Mouse (Mus musculus) layer of hippocampus, adult 2 months (tissue): ENCODE data around the gene E2f2. TPM values are rescaled to one million over a fixed set of nuclear protein-coding genes. Genes with fewer than 3 reads are reported as not detected.
A peak's percentile ranks its signal among the peaks of the same experiment; 100 is the strongest.

Source experiments
- DNase-seq, 2 experiments: peaks; one replicate each; pipeline ENCODE4 v3.0.0; 2022; ENCODE audit warnings: low spot score in 2 of 2
- H3K27ac ChIP-seq: fragments of 200-600 bp; 2 replicates; pipeline ENCODE4 v1.8.1; 2022
- H3K4me3 ChIP-seq: fragments of 200-600 bp; 2 replicates; pipeline ENCODE4 v1.8.1; 2022; ENCODE audit warnings: mild to moderate bottlenecking
- CTCF ChIP-seq: fragments of 200-600 bp; conservative IDR thresholded peaks from 2 replicates; pipeline ENCODE4 v1.8.1; 2022; ENCODE audit warnings: antibody characterized with exemption, mild to moderate bottlenecking, moderate library complexity
- total RNA-seq, 2 experiments: library from RNA; stranded (reverse); gene quantifications; 2 replicates each; pipeline ENCODE4 v1.2.3; 2021

Gene E2f2
- total RNA-seq, 2 experiments from 2014 or later, result 0.74 to 1.5 TPM

DNA sequence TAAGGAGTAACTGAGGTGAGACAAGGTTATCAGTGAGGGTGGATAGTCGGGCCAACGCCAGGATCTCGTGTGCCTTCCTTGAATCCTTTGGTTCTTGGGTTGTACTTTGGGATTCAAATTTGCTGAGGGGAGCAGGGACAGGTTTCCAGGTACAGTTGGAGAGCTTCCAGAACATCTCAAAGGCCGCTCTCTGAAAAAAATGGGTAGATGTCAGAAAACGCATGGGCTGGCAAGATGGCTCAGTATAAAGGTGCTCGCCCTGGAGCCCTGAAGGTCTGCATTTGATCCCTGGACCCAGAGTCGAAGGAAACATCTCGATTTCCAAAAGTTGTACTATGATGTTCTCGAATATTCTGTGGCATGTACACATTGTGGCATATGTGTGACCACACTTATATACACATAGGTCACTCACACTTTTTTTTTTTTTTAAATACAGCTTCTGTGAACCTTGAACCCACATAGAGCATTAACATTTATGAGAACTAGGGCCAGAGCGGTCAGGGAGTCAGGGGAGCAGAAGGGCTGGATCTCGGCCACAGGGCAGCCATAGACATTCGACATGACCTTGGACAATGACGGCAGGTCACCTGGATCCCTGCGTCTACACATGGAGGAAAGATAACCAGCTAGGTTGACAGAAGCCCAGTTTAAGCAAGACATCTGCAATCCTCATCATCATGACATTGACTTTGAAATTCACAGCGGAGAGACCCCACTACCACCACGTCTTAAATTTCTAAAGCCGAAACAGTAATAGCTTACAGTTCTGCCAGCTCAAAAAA, 32.7 kb upstream of the E2f2 start:
- no peak overlapping the region; the same call in 1 of the 2 replicates for H3K4me3 ChIP-seq
- no peak for DNase-seq
- no peak for TF ChIP-seq CTCF
- peak overlapping the region; percentile 90 for H3K27ac ChIP-seq

DNA sequence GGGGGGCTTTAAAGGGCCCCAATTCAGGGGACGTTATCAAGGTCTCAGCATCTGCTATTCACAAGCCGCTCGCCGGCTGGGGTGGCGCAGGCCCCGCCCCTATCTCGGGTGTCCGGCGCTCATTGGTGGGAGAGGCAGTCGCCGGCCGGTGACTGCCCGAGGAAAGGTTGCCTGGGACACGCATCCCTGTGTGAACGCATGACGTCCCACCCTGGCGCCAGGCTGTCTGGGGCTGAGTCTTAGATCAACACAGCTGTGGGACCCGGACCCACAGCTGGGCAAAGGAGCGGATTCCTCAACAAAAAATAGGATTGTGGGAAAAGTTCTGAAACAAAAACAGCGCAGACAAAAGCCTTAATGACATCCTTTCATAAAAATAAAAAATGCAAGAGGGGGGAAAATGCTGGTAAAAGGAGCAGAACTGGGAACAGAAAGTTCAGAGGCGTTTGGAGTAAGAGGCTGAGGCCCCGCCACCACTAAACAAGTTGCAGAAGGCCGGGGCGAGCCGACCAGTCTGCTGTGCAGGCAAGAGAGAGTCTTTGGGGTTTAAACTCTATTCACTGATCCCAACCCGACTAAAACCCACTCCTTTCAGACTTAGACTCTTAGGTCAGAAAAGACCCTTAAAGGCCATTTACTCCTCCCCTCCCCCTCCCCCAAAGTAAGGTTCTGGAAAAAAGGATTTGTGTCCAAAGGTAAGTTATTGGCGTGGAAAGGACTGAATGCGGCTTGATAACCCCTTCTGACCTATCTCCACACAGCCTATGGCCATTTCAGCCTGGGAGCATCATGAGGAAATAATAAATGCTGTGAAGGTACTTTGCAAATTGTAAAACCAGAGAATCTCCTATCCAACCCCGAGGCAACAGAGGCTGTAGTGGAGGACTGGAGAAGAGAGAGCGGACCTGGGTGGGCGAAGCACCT, 31.6 kb upstream of the E2f2 start:
- peak overlapping the region; percentile 31 for H3K4me3 ChIP-seq
- TF ChIP-seq CTCF, result peak; percentile 64
- peak overlapping the region; percentile 90 for H3K27ac ChIP-seq
- DNase-seq, result peak; percentile 60 to 79

DNA sequence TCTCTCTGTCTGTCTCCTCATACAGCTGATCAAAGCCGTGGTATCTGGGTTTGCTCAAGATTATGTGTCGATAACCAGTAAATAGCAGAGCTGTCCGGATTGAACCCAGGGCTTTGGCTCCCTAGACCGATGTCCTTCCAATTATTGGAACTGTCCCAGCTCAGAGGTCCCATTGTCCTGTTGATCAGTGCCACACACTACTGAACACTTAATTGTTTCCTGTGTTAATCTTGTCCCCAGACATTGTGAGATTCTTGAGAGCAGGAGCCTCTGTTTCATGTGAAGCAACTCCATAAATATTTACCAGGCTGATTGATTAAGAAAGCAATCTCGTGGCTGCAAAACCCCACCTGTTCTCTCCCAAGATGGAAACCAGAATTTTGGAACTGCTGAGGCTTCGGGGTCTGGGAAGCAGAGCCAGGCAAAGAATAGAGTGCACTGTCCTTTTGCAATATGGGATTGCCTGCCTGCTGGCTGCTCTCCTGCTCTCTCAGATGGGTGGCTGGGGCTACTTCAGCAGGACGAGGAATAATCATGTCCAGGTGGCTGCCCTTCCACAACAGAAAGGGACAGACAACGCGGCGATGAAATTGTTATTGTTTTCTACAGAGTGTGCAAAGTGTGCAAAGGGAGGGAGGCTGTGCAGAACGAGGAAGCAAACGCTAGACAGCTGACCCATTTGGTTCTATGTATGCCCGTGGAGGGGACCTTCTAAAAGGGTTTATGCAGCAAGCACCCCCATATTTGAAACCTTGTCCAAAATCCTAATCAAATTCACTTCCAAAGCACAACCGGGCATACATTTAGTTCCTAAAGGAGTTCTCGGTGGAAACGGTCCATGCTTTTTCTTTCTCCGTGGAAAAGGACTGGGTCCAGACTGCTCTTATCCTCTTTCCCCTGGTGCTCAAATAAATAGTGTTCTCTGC, 29.7 kb upstream of the E2f2 start:
- Histone ChIP-seq H3K4me3 (peak overlapping the region; percentile 67), H3K27ac (peak overlapping the region; percentile 90)
- no peak for TF ChIP-seq CTCF
- no peak for DNase-seq

DNA sequence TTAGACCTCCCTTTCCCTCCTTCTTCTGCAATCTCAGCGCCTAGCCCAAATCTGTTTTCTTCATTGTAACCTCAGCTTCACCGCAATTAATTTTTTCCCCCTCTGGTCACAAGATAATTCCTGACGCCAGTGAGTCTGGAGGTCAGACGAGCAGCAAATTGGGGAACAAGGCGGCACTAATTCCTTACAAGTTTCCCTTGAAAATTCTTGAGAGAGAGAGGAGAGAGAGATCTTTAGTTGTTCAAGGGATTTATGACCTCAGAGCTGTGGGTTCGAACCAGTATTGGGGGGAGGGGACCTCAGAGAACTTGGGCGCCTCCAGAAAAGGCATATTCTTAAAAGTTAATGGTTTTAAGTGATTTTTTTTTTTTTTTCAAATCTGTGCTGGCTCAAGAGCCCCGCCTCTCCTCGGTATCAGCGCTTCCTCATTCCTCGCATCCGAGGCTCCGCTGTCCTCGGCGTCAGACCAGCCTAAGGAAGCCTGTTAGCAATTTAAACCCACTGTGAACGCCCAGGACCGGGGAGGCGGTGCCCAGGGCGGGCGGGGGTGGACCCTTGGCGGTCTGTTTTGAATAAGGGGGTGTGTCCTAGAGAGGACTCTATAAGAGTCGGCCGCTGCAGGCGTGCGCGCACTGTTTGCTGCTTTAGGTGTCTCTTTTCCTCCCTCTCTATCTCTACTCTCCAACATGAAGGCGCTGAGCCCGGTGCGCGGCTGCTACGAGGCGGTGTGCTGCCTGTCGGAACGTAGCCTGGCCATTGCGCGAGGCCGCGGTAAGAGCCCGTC, 28.8 kb upstream of the E2f2 start, which contains the start of gene Id3:
Id3 (plus strand) TSS at position 305 of the 784 bp plus-strand sequence.
- peak within 1 kb of the TSS; percentile 67 for H3K4me3 ChIP-seq
- peak within 1 kb of the TSS; percentile 90 for H3K27ac ChIP-seq
- peak; percentile 56 to 71 for DNase-seq
- no peak for TF ChIP-seq CTCF

DNA sequence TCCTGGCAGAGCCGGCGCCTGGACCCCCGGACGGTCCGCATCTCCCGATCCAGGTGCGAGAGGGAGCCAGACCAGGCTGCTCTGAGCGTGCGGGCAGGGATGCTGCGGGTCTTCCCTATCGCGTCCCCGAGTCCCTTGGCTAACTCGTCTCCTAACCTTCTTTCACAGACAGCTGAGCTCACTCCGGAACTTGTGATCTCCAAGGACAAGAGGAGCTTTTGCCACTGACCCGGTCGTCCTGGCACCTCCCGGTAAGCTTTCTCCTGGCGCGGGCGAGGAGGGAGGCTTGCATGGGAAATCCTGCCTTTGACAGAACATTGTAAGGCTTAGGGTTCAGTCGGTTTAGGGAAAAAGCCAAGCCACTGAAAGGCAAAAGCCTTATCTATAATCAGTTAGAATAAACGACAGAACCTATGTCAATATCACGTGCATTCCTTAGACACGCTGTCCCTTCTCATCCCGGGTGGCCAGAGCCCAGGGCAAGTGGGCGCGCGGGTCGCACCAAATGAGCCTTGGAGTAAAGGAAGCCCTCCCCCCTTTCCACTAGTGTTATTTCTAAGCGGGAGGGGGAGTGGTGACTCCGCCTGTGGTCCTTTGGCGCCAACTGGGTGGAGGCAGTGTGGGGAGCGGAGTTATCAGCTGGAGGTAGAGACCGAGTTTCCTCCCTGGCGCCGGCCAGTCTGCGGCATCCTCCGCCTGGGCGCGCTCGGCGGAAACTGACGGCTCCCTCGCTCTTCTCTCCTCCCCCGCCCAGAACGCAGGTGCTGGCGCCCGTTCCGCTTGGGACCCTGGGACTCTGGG, 27.9 kb upstream of the E2f2 start:
- Histone ChIP-seq H3K27ac (peak overlapping the region; percentile 90), H3K4me3 (peak overlapping the region; percentile 67)
- DNase-seq, result no peak
- TF ChIP-seq CTCF, result no peak

DNA sequence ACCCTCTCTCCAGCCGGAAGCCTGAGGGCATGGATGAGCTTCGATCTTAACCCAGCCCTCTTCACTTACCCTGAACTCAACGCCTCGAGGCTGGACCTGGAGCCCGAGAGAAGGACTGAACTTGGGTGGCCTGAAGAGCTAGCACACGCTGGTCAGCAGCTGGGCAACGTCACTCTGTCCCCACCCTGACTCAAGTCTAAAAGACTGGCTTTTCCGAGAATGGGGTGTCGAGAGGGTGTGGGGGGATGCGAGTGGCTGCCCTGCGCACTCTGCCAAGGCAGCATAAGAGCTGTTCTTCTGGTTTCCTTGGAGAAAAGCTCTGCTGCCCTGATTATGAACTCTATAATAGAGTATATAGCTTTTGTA, 27.3 kb upstream of the E2f2 start:
- no peak for TF ChIP-seq CTCF
- DNase-seq, result no peak
- peak overlapping the region; percentile 90 for H3K27ac ChIP-seq
- peak overlapping the region; percentile 67 for H3K4me3 ChIP-seq

DNA sequence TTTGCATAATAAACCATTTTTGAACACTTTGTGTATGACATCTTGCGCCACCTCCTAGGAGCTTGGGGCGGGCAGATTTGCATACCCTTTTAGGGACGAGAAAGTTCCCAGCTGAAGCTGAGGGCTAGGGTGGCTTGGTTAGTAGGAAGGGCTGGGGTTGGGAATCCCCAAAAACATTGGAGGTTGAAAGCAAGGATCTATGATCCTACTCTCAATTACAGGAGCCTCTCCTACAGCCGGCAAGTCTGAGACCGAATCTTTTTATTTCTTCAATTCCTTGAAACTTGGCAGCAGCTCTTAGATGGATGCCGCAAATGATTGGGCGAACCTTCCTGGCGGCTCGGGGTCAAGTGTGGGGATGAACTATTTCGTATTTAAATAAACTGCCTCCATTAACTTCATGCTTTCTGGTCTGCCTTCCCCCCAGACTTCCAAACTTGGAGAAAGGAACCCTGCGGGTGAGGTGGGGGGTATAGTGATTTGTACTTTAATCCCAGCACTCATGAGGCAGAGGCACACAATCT, 26.8 kb upstream of the E2f2 start:
- peak overlapping the region; percentile 67 for H3K4me3 ChIP-seq
- peak overlapping the region; percentile 90 for H3K27ac ChIP-seq
- no peak for DNase-seq
- no peak for TF ChIP-seq CTCF

DNA sequence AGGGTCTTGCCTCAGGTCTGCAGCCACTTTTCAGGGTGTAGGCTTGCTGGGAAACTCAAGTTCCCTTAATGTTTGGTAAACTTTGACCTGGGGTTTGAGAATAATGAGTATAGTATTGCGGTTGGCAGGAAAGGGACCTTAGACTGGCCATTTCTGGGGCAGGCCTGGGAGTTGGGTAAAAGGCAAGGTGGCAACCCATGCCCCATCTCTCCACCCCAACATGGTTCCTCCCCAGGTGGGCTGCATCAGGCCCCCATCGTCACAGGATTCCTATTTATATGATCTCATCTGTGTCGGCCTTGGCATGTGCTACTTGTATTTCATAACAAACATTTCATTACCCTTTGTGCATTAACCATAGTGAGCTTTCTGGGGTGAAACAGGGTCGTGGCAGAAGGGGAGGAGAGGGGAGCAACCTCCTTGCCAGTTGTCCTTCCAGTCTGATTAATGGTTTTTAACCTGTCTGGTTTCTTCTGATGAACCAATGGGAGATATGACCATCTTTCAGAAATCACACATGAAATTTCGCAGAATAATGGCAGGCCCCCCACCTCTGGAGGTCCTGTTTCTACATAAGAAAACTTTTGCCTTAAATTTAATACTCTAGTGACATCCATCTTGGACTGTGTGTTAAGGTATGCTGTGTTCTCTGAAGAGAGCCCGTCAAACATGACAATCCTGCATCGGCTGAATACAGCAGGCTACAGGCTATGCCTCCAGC, 26.0 kb upstream of the E2f2 start:
- TF ChIP-seq CTCF, result no peak
- no peak for DNase-seq
- Histone ChIP-seq H3K27ac (peak overlapping the region; percentile 90), H3K4me3 (peak overlapping the region; percentile 67)

DNA sequence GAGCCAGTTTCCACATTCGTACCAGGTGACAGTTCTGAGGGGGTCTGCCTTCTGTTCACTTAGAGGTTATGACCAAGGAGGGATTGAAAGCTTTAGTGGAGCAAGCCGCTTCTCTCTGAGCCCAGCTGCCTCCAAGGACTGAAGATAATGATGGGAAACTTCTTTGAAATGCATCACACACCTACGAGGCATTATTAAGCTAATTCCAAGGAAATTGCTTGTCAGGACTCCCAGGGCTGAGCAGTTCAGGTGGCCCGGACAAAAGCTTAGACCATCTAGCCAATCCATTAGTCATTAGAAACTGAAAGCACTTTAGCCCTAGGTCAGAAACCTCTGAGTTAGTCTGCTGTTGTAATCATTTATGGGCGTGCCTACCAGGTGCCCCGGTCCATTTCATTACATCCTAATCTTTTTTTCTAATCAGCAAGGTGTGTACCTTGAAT, 25.5 kb upstream of the E2f2 start:
- no peak for TF ChIP-seq CTCF
- Histone ChIP-seq H3K27ac (peak overlapping the region; percentile 90), H3K4me3 (peak overlapping the region; percentile 67)
- no peak for DNase-seq
